Mouse (Mus musculus): ENCODE measurements around the gene Olfr437.

GRCm38 (mm10) chr6:43205355-43205754, 42.3 kb downstream of the Olfr437 start:
- TF ChIP-seq CTCF (conservative IDR thresholded peaks at IDR 0.05; ENCODE audit: low read length) (no peak), NANOG (IDR thresholded peaks at IDR 0.05; ENCODE audit: borderline replicate concordance, low read length) (no peak)

All from E14TG2a.4 (cell line).